Mouse (Mus musculus) frontal cortex, adult 2 months (tissue): ENCODE measurements at regions not wholly inside any gene's neighbourhood (a gene's known extent, or its start where the extent isn't known, plus 50 kb on each side); places are given as distances from the start of the nearest gene placed in this dataset.

ENCODE experiments used
- DNase-seq, 2 experiments: peaks; one replicate each; pipeline ENCODE4 v3.0.0; 2022; ENCODE audit warnings: low spot score in 1 of 2; ENCODE audit errors: extremely low spot score in 1 of 2

DNA sequence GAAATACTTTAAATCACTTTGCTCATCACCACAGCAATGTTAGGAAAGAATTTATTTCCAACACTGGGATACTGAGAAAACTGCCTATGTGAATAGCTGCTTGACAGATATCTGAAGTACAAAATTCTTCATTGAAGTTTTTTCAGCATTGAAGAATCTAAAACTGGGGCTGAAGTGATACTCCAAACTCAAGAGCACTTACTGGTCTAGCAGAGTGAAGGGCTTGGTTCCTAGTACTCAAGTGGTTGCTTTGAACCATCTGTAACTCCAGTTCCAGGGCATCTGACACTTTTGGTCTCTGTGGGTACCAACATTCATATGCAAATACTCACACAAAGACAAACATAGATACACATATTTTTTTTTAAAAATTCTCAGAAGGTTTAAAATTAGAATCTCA lies 385.2 kb downstream of the Tex13c3 start:
- no peak for DNase-seq

DNA sequence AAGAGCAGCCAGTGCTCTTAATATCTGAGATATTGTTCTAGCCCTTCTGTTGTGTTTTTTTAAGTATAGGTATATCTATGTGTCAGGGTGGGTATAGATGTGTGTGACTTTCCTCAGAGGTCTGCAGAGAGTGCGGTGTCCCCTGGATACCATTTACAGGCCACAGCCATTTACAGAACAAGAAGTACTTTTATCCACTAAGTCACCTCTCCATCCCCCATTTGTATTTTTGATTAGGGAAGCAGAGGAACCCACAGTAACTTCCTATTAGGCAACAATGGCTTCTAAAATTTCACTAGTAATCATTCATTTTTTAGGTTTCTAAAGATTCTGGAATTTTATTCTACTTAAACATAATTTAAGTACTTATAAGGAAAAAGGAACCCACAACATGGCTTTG lies 396.7 kb downstream of the Tex13c3 start:
- no peak for DNase-seq

DNA sequence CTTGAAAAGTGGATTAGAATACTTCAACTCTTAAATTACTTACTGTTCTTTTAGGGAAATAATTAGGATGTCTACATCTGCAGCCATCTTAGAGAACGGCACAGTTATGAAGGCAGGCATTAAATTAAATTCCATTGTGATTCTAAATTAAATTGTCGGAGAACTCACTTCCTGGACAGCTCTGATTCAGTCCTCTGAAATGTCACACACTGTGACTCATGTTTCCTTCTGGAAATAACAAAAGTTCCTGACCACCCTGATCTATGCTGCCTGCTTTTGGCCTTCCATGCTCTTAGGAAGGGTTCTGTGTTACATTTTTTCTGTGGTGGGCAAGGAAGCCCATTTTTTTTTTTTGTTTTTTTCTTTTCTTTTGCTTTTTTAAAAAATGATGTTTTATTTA lies 401.1 kb downstream of the Tex13c3 start:
- DNase-seq: no peak
